Mouse (Mus musculus): ENCODE data around the gene Nxph4. TPM values are rescaled to one million over a fixed set of nuclear protein-coding genes. Genes with fewer than 3 reads are reported as not detected.

Gene Nxph4
- polyA plus RNA-seq, 1 experiment from 2014 or later: 2.3 TPM

GRCm38 (mm10) chr10:127477301-127477700 is 57.1 kb downstream of the Nxph4 start:
- H3K9ac ChIP-seq (replicated peaks; ENCODE audit: low read length): no peak overlapping the region
- 0 out of 2 replicates have a peak, but pooled peaks cover 11% of the 10 kb centered on the region for H3K4me1 ChIP-seq (ENCODE audit: insufficient read depth, low read length)
- 62% methylated on average over 7 of the region's 7 CpGs for WGBS
- H3K9me3 ChIP-seq (ENCODE audit: low read length): no peaks in the 10 kb centered on the region
- H3K27ac ChIP-seq (ENCODE audit: low read length): peak overlapping the region; percentile 17; the same call in 1 of the 2 replicates
- ATAC-seq (ENCODE audit: low FRiP score, low TSS enrichment): no peak
- peaks cover 21% of the 10 kb centered on the region for H3K36me3 ChIP-seq (ENCODE audit: insufficient read depth, low read length)
- H3K27me3 ChIP-seq (ENCODE audit: insufficient read depth, low read length): no peaks in the 10 kb centered on the region
- H3K4me2 ChIP-seq (replicated peaks; ENCODE audit: low read depth, low read length): no peak overlapping the region
- no peak overlapping the region for H3K4me3 ChIP-seq (ENCODE audit: low read length)

GRCm38 (mm10) chr10:127476541-127476940 is 57.8 kb downstream of the Nxph4 start:
- H3K4me3 ChIP-seq (ENCODE audit: low read length): no peak overlapping the region
- 34% methylated on average over 3 of the region's 3 CpGs for WGBS

More at GRCm38 (mm10) chr10:127476541-127476940, 57.8 kb downstream of the Nxph4 start:
- Histone ChIP-seq H3K9me3 (ENCODE audit: low read length) (no peaks in the 10 kb centered on the region), H3K27ac (ENCODE audit: low read length) (0 out of 2 replicates have a peak overlapping the region, but pooled peaks have one; percentile 17), H3K36me3 (ENCODE audit: insufficient read depth, low read length) (peaks cover 19% of the 10 kb centered on the region), H3K27me3 (ENCODE audit: insufficient read depth, low read length) (no peaks in the 10 kb centered on the region), H3K4me2 (replicated peaks; ENCODE audit: low read depth, low read length) (no peak overlapping the region), H3K4me1 (ENCODE audit: insufficient read depth, low read length) (0 out of 2 replicates have a peak, but pooled peaks cover 11% of the 10 kb centered on the region), H3K9ac (replicated peaks; ENCODE audit: low read length) (no peak overlapping the region)
- ATAC-seq (ENCODE audit: low FRiP score, low TSS enrichment): peak; percentile 58; the same call in 1 of the 2 replicates

Other genes with a start within 250 kb of the Nxph4 start
- 13.3 and 14.8 TPM in 2 replicates for gene Mbd6, start 245.5 kb downstream of the Nxph4 start, polyA plus RNA-seq (2015; fragmentation: Nextera tagmentation; extraction: Ambion mirVana)
- gene Mars, start 222.8 kb downstream of the Nxph4 start, polyA plus RNA-seq (2015; fragmentation: Nextera tagmentation; extraction: Ambion mirVana): 115 and 123 TPM in 2 replicates
- 2.5 and 2.6 TPM in 2 replicates for gene Arhgap9, start 212.6 kb downstream of the Nxph4 start, polyA plus RNA-seq (2015; fragmentation: Nextera tagmentation; extraction: Ambion mirVana)
- gene Gli1, start 192.6 kb downstream of the Nxph4 start, polyA plus RNA-seq (2015; fragmentation: Nextera tagmentation; extraction: Ambion mirVana): 7.5 and 9.5 TPM in 2 replicates
- gene Inhbe, start 180.1 kb downstream of the Nxph4 start, polyA plus RNA-seq (2015; fragmentation: Nextera tagmentation; extraction: Ambion mirVana): 0.08 TPM in 1 of 2 replicates, not detected in the other
- gene Inhbc, start 164.1 kb downstream of the Nxph4 start, polyA plus RNA-seq (2015; fragmentation: Nextera tagmentation; extraction: Ambion mirVana): 0.09 and 0.24 TPM in 2 replicates
- gene R3hdm2, start 154.2 kb downstream of the Nxph4 start, polyA plus RNA-seq (2015; fragmentation: Nextera tagmentation; extraction: Ambion mirVana): 28.1 and 29.0 TPM in 2 replicates
- 0.85 and 1.9 TPM in 2 replicates for gene Stac3, start 32.9 kb downstream of the Nxph4 start, polyA plus RNA-seq (2015; fragmentation: Nextera tagmentation; extraction: Ambion mirVana)
- gene Ndufa4l2, start 19.6 kb downstream of the Nxph4 start, polyA plus RNA-seq (2015; fragmentation: Nextera tagmentation; extraction: Ambion mirVana): 74.4 and 77.3 TPM in 2 replicates
- gene Shmt2, start 12.1 kb downstream of the Nxph4 start, polyA plus RNA-seq (2015; fragmentation: Nextera tagmentation; extraction: Ambion mirVana): 119 and 123 TPM in 2 replicates
- 70.9 and 71.7 TPM in 2 replicates for gene Lrp1, start 86.6 kb upstream of the Nxph4 start, polyA plus RNA-seq (2015; fragmentation: Nextera tagmentation; extraction: Ambion mirVana)
- gene Stat6, start 108.4 kb upstream of the Nxph4 start, polyA plus RNA-seq (2015; fragmentation: Nextera tagmentation; extraction: Ambion mirVana): 33.8 and 37.4 TPM in 2 replicates
- 10.6 and 10.7 TPM in 2 replicates for gene Nemp1, start 132.3 kb upstream of the Nxph4 start, polyA plus RNA-seq (2015; fragmentation: Nextera tagmentation; extraction: Ambion mirVana)
- gene Nab2, start 134.0 kb upstream of the Nxph4 start, polyA plus RNA-seq (2015; fragmentation: Nextera tagmentation; extraction: Ambion mirVana): 28.8 and 32.1 TPM in 2 replicates
- gene Myo1a, start 170.6 kb upstream of the Nxph4 start, polyA plus RNA-seq (2015; fragmentation: Nextera tagmentation; extraction: Ambion mirVana): 0.31 and 0.50 TPM in 2 replicates
- 1.7 and 2.0 TPM in 2 replicates for gene Tac2, start 189.9 kb upstream of the Nxph4 start, polyA plus RNA-seq (2015; fragmentation: Nextera tagmentation; extraction: Ambion mirVana)
- gene Zbtb39, start 205.0 kb upstream of the Nxph4 start, polyA plus RNA-seq (2015; fragmentation: Nextera tagmentation; extraction: Ambion mirVana): 4.0 and 4.1 TPM in 2 replicates
- gene Gpr182, start 217.2 kb upstream of the Nxph4 start, polyA plus RNA-seq (2015; fragmentation: Nextera tagmentation; extraction: Ambion mirVana): 10.7 and 11.9 TPM in 2 replicates
- gene Rdh1, start 225.2 kb upstream of the Nxph4 start, polyA plus RNA-seq (2015; fragmentation: Nextera tagmentation; extraction: Ambion mirVana): 0.22 and 0.23 TPM in 2 replicates
- gene Rdh16f1, start 225.2 kb upstream of the Nxph4 start, polyA plus RNA-seq (2015; fragmentation: Nextera tagmentation; extraction: Ambion mirVana): 0.42 and 0.72 TPM in 2 replicates
- gene Rdh9, start 241.8 kb upstream of the Nxph4 start, polyA plus RNA-seq (2015; fragmentation: Nextera tagmentation; extraction: Ambion mirVana): not detected in 2 replicates

Measured in kidney, embryonic 16.5 days (tissue).